In genomic region chr17:8197652-8198051, GRCm38 (mm10) we compare ENCODE assay signal across 14 mouse cellular contexts. TPM values are rescaled to one million over a fixed set of nuclear protein-coding genes. Genes with fewer than 3 reads are reported as not detected.
DNase-seq lines count a peak whose midpoint lies in the region; ATAC-seq and TF ChIP-seq lines count a peak whose summit lies in the region.
"Had no signal": no experiment of that assay in that cellular context is flagged by ENCODE, and none has a peak within 500 bp of the region (broad histone marks: within the 10 kb centered on the region; RNA-seq: fewer than 3 reads in every experiment).

No protein-coding gene starts in this region.

- no peaks in the 10 kb centered on the region for H3K4me1 ChIP-seq in forebrain, embryonic 14.5 days (ENCODE audit: control insufficient read depth, insufficient read depth, low read length)
- H3K4me1 ChIP-seq in forebrain, embryonic 12.5 days: no peaks in the 10 kb centered on the region
- H3K4me1 ChIP-seq in ES-E14 (ENCODE audit: control insufficient read depth in 2 of 2, insufficient read depth in 2 of 2, low read length in 2 of 2, poor library complexity in 1 of 2): no peaks in the 10 kb centered on the region
- H3K4me1 ChIP-seq: embryonic facial prominence, embryonic 12.5 days had no signal

- no peak overlapping the region for H3K9ac ChIP-seq in forebrain, embryonic 14.5 days (ENCODE audit: low read length)
- H3K9ac ChIP-seq in forebrain, embryonic 12.5 days: no peak overlapping the region
- no peak overlapping the region for H3K9ac ChIP-seq in ES-E14 (ENCODE audit: insufficient read depth, low read depth, low read length, poor library complexity, severe bottlenecking)
- H3K9ac ChIP-seq: embryonic facial prominence, embryonic 12.5 days had no signal

- DNase-seq in forebrain, embryonic 14.5 days (ENCODE audit: low spot score): peak; percentile 40
- peak; percentile 53 for DNase-seq in lung, postnatal 36 days
- DNase-seq in lung, postnatal 10 days: no peak
- DNase-seq in ES-E14 (ENCODE audit: low read depth, low spot score): peak; percentile 2
- no peak for DNase-seq in ovary, adult 18-20 months (ENCODE audit: low spot score)
- no peak for DNase-seq in urinary bladder, adult 18-20 months (ENCODE audit: low spot score in 2 of 2)

- ATAC-seq in forebrain, embryonic 14.5 days: no peak
- no peak for ATAC-seq in forebrain, embryonic 12.5 days (ENCODE audit: low FRiP score)
- ATAC-seq in megakaryocyte-erythroid progenitor cell, adult 5-6 weeks (replicated peaks; ENCODE audit: low FRiP score, low TSS enrichment, poor library complexity, severe bottlenecking): peak; percentile 76

- no peak overlapping the region for H3K4me2 ChIP-seq in forebrain, embryonic 14.5 days (ENCODE audit: low read length)
- H3K4me2 ChIP-seq in forebrain, embryonic 12.5 days: no peak overlapping the region
- H3K4me2 ChIP-seq: embryonic facial prominence, embryonic 12.5 days had no signal

- in situ Hi-C loops in ES-E14 (cut with MboI; ENCODE audit: low sequenced_read_pairs in 2 of 2, unreplicated experiment in 2 of 2): no loop called here

- peaks cover 35% of the 10 kb centered on the region for H3K36me3 ChIP-seq in forebrain, embryonic 14.5 days (ENCODE audit: control insufficient read depth, insufficient read depth, low read length)
- peaks cover 40% of the 10 kb centered on the region for H3K36me3 ChIP-seq in forebrain, embryonic 12.5 days (replicated peaks)
- peaks cover 18% of the 10 kb centered on the region for H3K36me3 ChIP-seq in ES-E14 (ENCODE audit: control insufficient read depth, insufficient read depth, low read length, poor library complexity, severe bottlenecking)

- H3K4me3 ChIP-seq in forebrain, embryonic 14.5 days (ENCODE audit: low read depth, low read length): no peak overlapping the region
- H3K4me3 ChIP-seq in forebrain, embryonic 12.5 days (replicated peaks): no peak overlapping the region
- no peak overlapping the region for H3K4me3 ChIP-seq in ES-E14 (ENCODE audit: insufficient read depth in 1 of 2, low read depth in 1 of 2, low read length in 2 of 2, poor library complexity in 1 of 2, severe bottlenecking in 1 of 2)
- H3K4me3 ChIP-seq: embryonic facial prominence, embryonic 12.5 days had no signal

- H3K9me3 ChIP-seq in forebrain, embryonic 14.5 days (replicated peaks; ENCODE audit: control insufficient read depth, low read length): no peaks in the 10 kb centered on the region
- H3K9me3 ChIP-seq in forebrain, embryonic 12.5 days: no peaks in the 10 kb centered on the region
- H3K9me3 ChIP-seq in ES-E14 (ENCODE audit: control insufficient read depth, insufficient read depth, low read depth, low read length): no peaks in the 10 kb centered on the region
- H3K9me3 ChIP-seq: embryonic facial prominence, embryonic 12.5 days had no signal

- H3K27ac ChIP-seq in forebrain, embryonic 14.5 days (ENCODE audit: low read depth, low read length): no peak overlapping the region
- H3K27ac ChIP-seq in forebrain, embryonic 12.5 days: no peak overlapping the region
- no peak overlapping the region for H3K27ac ChIP-seq in ES-E14 (ENCODE audit: insufficient read depth, low read depth, low read length, poor library complexity, severe bottlenecking)
- H3K27ac ChIP-seq: embryonic facial prominence, embryonic 12.5 days had no signal

- no peaks in the 10 kb centered on the region for H3K27me3 ChIP-seq in forebrain, embryonic 14.5 days (replicated peaks; ENCODE audit: control insufficient read depth, insufficient read depth, low read length)
- no peaks in the 10 kb centered on the region for H3K27me3 ChIP-seq in forebrain, embryonic 12.5 days
- H3K27me3 ChIP-seq: embryonic facial prominence, embryonic 12.5 days had no signal

- 62% methylated on average over 3 of the region's 3 CpGs for WGBS in forebrain, embryonic 14.5 days
- 77% methylated on average over 3 of the region's 3 CpGs for WGBS in forebrain, embryonic 12.5 days

TF ChIP-seq in ES-E14, 5 proteins besides CTCF, POLR2A, EP300 and RAD21:
- TF ChIP-seq HCFC1 (IDR thresholded peaks at IDR 0.05; ENCODE audit: borderline replicate concordance, insufficient read depth, low read length) (no peak), ZNF384 (IDR thresholded peaks at IDR 0.05; ENCODE audit: low read depth, low read length) (no peak), MAFK (IDR thresholded peaks at IDR 0.05; ENCODE audit: insufficient read depth, low read depth, low read length) (no peak), CHD2 (IDR thresholded peaks at IDR 0.05; ENCODE audit: low read depth, low read length) (no peak), ZC3H11A (IDR thresholded peaks at IDR 0.05; ENCODE audit: borderline replicate concordance, low read depth, low read length) (no peak)

RNA-seq across cellular contexts. Expression of gene Fgfr1op, which starts 32.4 kb away (rescaled TPM):
- 28.3 and 35.8 TPM in 2 replicates for polyA plus RNA-seq in forebrain, embryonic 14.5 days (2014; fragmentation: Nextera tagmentation; extraction: Ambion mirVana)
- polyA plus RNA-seq in forebrain, embryonic 12.5 days (2016; fragmentation: Nextera tagmentation; extraction: Ambion mirVana): 39.6 and 41.6 TPM in 2 replicates
- 32.8 and 35.0 TPM in 2 replicates for total RNA-seq in ES-E14 (2012; rRNA removed)
- total RNA-seq in megakaryocyte-erythroid progenitor cell, adult 5-6 weeks (2014; fragmentation: Nextera tagmentation): 26.9 and 46.6 TPM in 2 replicates
- 48.1 and 67.9 TPM in 2 replicates for total RNA-seq in megakaryocyte-erythroid progenitor cell, adult 5-6 weeks (2017)

RNA-seq across cellular contexts. Expression of gene Ccr6, which starts 38.2 kb away (rescaled TPM):
- not detected in 2 replicates for polyA plus RNA-seq in forebrain, embryonic 14.5 days (2014; fragmentation: Nextera tagmentation; extraction: Ambion mirVana)
- polyA plus RNA-seq in forebrain, embryonic 12.5 days (2016; fragmentation: Nextera tagmentation; extraction: Ambion mirVana): not detected in 2 replicates
- 0.18 TPM in 1 of 2 replicates, not detected in the other for total RNA-seq in ES-E14 (2012; rRNA removed)
- not detected in 2 replicates for total RNA-seq in megakaryocyte-erythroid progenitor cell, adult 5-6 weeks (2014; fragmentation: Nextera tagmentation)
- not detected in 2 replicates for total RNA-seq in megakaryocyte-erythroid progenitor cell, adult 5-6 weeks (2017)
- total RNA-seq: gastrocnemius, adult 18-20 months; heart, postnatal 25 days; left cerebral cortex, postnatal 25 days had no signal
- polyA plus RNA-seq: embryonic facial prominence, embryonic 12.5 days; kidney, embryonic 16.5 days; neural tube, embryonic 14.5 days had no signal

RNA-seq across cellular contexts. Expression of gene Rnaset2a, which starts 49.8 kb away (rescaled TPM):
- polyA plus RNA-seq in forebrain, embryonic 14.5 days (2014; fragmentation: Nextera tagmentation; extraction: Ambion mirVana): 15.0 and 15.3 TPM in 2 replicates
- 14.6 TPM in 2 replicates for polyA plus RNA-seq in forebrain, embryonic 12.5 days (2016; fragmentation: Nextera tagmentation; extraction: Ambion mirVana)
- total RNA-seq in ES-E14 (2012; rRNA removed): 24.5 and 41.3 TPM in 2 replicates
- total RNA-seq in megakaryocyte-erythroid progenitor cell, adult 5-6 weeks (2014; fragmentation: Nextera tagmentation): 16.8 and 21.3 TPM in 2 replicates
- 21.0 and 29.7 TPM in 2 replicates for total RNA-seq in megakaryocyte-erythroid progenitor cell, adult 5-6 weeks (2017)

RNA-seq across cellular contexts. Expression of gene Gm49673, which starts 50.1 kb away (rescaled TPM):
- polyA plus RNA-seq in forebrain, embryonic 14.5 days (2014; fragmentation: Nextera tagmentation; extraction: Ambion mirVana): 0.22 TPM in 1 of 2 replicates, not detected in the other
- polyA plus RNA-seq in forebrain, embryonic 12.5 days (2016; fragmentation: Nextera tagmentation; extraction: Ambion mirVana): 0.23 and 0.29 TPM in 2 replicates
- 0.27 TPM in 1 of 2 replicates, not detected in the other for total RNA-seq in ES-E14 (2012; rRNA removed)
- total RNA-seq in megakaryocyte-erythroid progenitor cell, adult 5-6 weeks (2014; fragmentation: Nextera tagmentation): not detected in 2 replicates
- not detected in 2 replicates for total RNA-seq in megakaryocyte-erythroid progenitor cell, adult 5-6 weeks (2017)
- total RNA-seq: heart, postnatal 25 days had no signal

Comparison
In these comparisons a context has a peak if more than half of its experiments do, and no peak if none do; other contexts are left out.
1. DNase-seq: peak in forebrain, embryonic 14.5 days (single experiment), lung, postnatal 36 days (single experiment) and ES-E14 (single experiment); none in lung, postnatal 10 days (single experiment), ovary, adult 18-20 months (single experiment) and urinary bladder, adult 18-20 months (0 of 2).